In genomic region chr3:116301754-116302153, GRCm38 (mm10) we compare ENCODE assay signal across 27 mouse cellular contexts. TPM values are rescaled to one million over a fixed set of nuclear protein-coding genes. Genes with fewer than 3 reads are reported as not detected.
DNase-seq lines count a peak whose midpoint lies in the region; ATAC-seq and TF ChIP-seq lines count a peak whose summit lies in the region.
"Had no signal": no experiment of that assay in that cellular context is flagged by ENCODE, and none has a peak within 500 bp of the region (broad histone marks: within the 10 kb centered on the region; RNA-seq: fewer than 3 reads in every experiment).

No protein-coding gene starts in this region.

- no peaks in the 10 kb centered on the region for H3K9me3 ChIP-seq in liver, embryonic 16.5 days (replicated peaks; ENCODE audit: control insufficient read depth, low read length)
- H3K9me3 ChIP-seq in liver, embryonic 11.5 days (ENCODE audit: control insufficient read depth, low read length) = no peaks in the 10 kb centered on the region
- no peaks in the 10 kb centered on the region for H3K9me3 ChIP-seq in lung, postnatal 0 days (ENCODE audit: low read length)
- H3K9me3 ChIP-seq: embryonic facial prominence, embryonic 10.5 days; embryonic facial prominence, embryonic 13.5 days; forebrain, embryonic 12.5 days; forebrain, embryonic 15.5 days; hindbrain, embryonic 12.5 days had no signal

- DNase-seq in heart, adult 11 months = peak; percentile 49
- DNase-seq in heart, adult 8-10 months (ENCODE audit: low spot score) = no peak
- DNase-seq in liver, embryonic 11.5 days (ENCODE audit: low spot score) = no peak
- peak; percentile 77 for DNase-seq in lung, postnatal 0 days (ENCODE audit: low spot score)
- no peak for DNase-seq in lung, postnatal 10 days
- no peak for DNase-seq in left cerebral cortex, adult 8-10 months (ENCODE audit: low spot score in 2 of 2)
- DNase-seq: adrenal gland, adult 8-10 months; adrenal gland, postnatal 25 days; cerebellum, adult 11-12 months; cerebellum, adult 8-10 months; cerebellum, postnatal 10 days; cerebellum, postnatal 36 days; embryo, embryonic 11 days; gastrocnemius, postnatal 25 days; heart, adult 2 months had no signal

- TF ChIP-seq CTCF in lung, postnatal 0 days (IDR thresholded peaks at IDR 0.05) = no peak

- no peak overlapping the region for H3K27ac ChIP-seq in liver, embryonic 16.5 days (ENCODE audit: low read length)
- H3K27ac ChIP-seq in liver, embryonic 11.5 days (ENCODE audit: low read depth, low read length) = no peak overlapping the region
- 0 out of 2 replicates have a peak overlapping the region, but pooled peaks have one; percentile 3 for H3K27ac ChIP-seq in lung, postnatal 0 days (ENCODE audit: low read length)
- H3K27ac ChIP-seq: embryonic facial prominence, embryonic 10.5 days; embryonic facial prominence, embryonic 13.5 days; forebrain, embryonic 12.5 days; forebrain, embryonic 15.5 days; heart, adult 2 months; hindbrain, embryonic 12.5 days had no signal

- TF ChIP-seq EP300 in lung, postnatal 0 days (IDR thresholded peaks at IDR 0.05) = peak; percentile 36; the same call in 1 of the 2 replicates

- no peaks in the 10 kb centered on the region for H3K4me1 ChIP-seq in liver, embryonic 16.5 days (ENCODE audit: control insufficient read depth, low read depth, low read length)
- no peaks in the 10 kb centered on the region for H3K4me1 ChIP-seq in liver, embryonic 11.5 days (replicated peaks; ENCODE audit: control insufficient read depth, insufficient read depth, low read length)
- 0 out of 2 replicates have a peak, but pooled peaks cover 4% of the 10 kb centered on the region for H3K4me1 ChIP-seq in lung, postnatal 0 days (ENCODE audit: insufficient read depth, low read depth, low read length)
- H3K4me1 ChIP-seq: embryonic facial prominence, embryonic 10.5 days; forebrain, embryonic 12.5 days; hindbrain, embryonic 12.5 days had no signal

- 60% methylated on average over 6 of the region's 6 CpGs for WGBS in liver, embryonic 16.5 days (ENCODE audit: insufficient replicate concordance)
- 79% methylated on average over 6 of the region's 6 CpGs for WGBS in liver, embryonic 11.5 days
- WGBS in lung, postnatal 0 days = 55% methylated on average over 6 of the region's 6 CpGs

- ATAC-seq in liver, embryonic 16.5 days (ENCODE audit: low read depth) = peak; percentile 80
- no peak for ATAC-seq in liver, embryonic 11.5 days (replicated peaks; ENCODE audit: low FRiP score)
- ATAC-seq in lung, postnatal 0 days = peak; percentile 48
- ATAC-seq: activated CD4-positive, CD25-positive, alpha-beta regulatory T cell, adult 4 months; forebrain, embryonic 15.5 days had no signal

- H3K36me3 ChIP-seq in liver, embryonic 16.5 days (ENCODE audit: control insufficient read depth, insufficient read depth) = no peaks in the 10 kb centered on the region
- H3K36me3 ChIP-seq in liver, embryonic 11.5 days (ENCODE audit: control insufficient read depth, insufficient read depth, low read length) = no peaks in the 10 kb centered on the region; the same call in 1 of the 2 replicates
- H3K36me3 ChIP-seq in lung, postnatal 0 days (ENCODE audit: insufficient read depth, low read length) = no peaks in the 10 kb centered on the region

- H3K9ac ChIP-seq in liver, embryonic 16.5 days (ENCODE audit: low read depth, low read length) = no peak overlapping the region
- H3K9ac ChIP-seq in liver, embryonic 11.5 days (ENCODE audit: low read depth, low read length) = no peak overlapping the region
- no peak overlapping the region for H3K9ac ChIP-seq in lung, postnatal 0 days (replicated peaks; ENCODE audit: low read depth)
- H3K9ac ChIP-seq: embryonic facial prominence, embryonic 13.5 days; forebrain, embryonic 12.5 days; forebrain, embryonic 15.5 days; hindbrain, embryonic 12.5 days had no signal

- H3K27me3 ChIP-seq in liver, embryonic 16.5 days (ENCODE audit: control insufficient read depth, insufficient read depth, low read depth, low read length) = no peaks in the 10 kb centered on the region
- no peaks in the 10 kb centered on the region for H3K27me3 ChIP-seq in liver, embryonic 11.5 days (replicated peaks; ENCODE audit: control insufficient read depth, insufficient read depth, low read length)
- no peaks in the 10 kb centered on the region for H3K27me3 ChIP-seq in lung, postnatal 0 days (replicated peaks; ENCODE audit: insufficient read depth, low read length)
- H3K27me3 ChIP-seq: embryonic facial prominence, embryonic 13.5 days; forebrain, embryonic 12.5 days; forebrain, embryonic 15.5 days; hindbrain, embryonic 12.5 days had no signal

- no peak overlapping the region for H3K4me3 ChIP-seq in liver, embryonic 16.5 days (ENCODE audit: low read depth, low read length)
- H3K4me3 ChIP-seq in liver, embryonic 11.5 days (ENCODE audit: low read depth, low read length) = no peak overlapping the region
- H3K4me3 ChIP-seq in lung, postnatal 0 days (ENCODE audit: low read depth, low read length) = no peak overlapping the region
- H3K4me3 ChIP-seq: embryonic facial prominence, embryonic 10.5 days; embryonic facial prominence, embryonic 13.5 days; erythroblast, embryonic 14.5 days; forebrain, embryonic 12.5 days; forebrain, embryonic 15.5 days; heart, adult 2 months; hindbrain, embryonic 12.5 days had no signal

- H3K4me2 ChIP-seq in liver, embryonic 16.5 days (ENCODE audit: low read depth, low read length) = no peak overlapping the region
- H3K4me2 ChIP-seq in liver, embryonic 11.5 days = no peak overlapping the region
- H3K4me2 ChIP-seq in lung, postnatal 0 days (replicated peaks; ENCODE audit: low read depth, low read length) = no peak overlapping the region
- H3K4me2 ChIP-seq: embryonic facial prominence, embryonic 13.5 days; forebrain, embryonic 12.5 days; forebrain, embryonic 15.5 days; heart, embryonic 11.5 days; hindbrain, embryonic 12.5 days had no signal

RNA-seq across cellular contexts. Expression of gene Gpr88, which starts 48.5 kb away (rescaled TPM):
- total RNA-seq in heart, adult 8-10 months (2022) = under 1 TPM; 0.14 to 0.30 (median 0.16) TPM
- polyA plus RNA-seq in liver, embryonic 16.5 days (2015; fragmentation: Nextera tagmentation; extraction: Ambion mirVana) = 0.09 and 0.22 TPM in 2 replicates
- polyA plus RNA-seq in liver, embryonic 11.5 days (2014; fragmentation: Nextera tagmentation; extraction: Ambion mirVana) = 0.34 and 1.0 TPM in 2 replicates
- 1.2 and 1.6 TPM in 2 replicates for polyA plus RNA-seq in lung, postnatal 0 days (2015; fragmentation: Nextera tagmentation; extraction: Ambion mirVana)
- total RNA-seq in left cerebral cortex, adult 8-10 months (2022) = 100 to 1,000 TPM; 162 to 207 (median 185) TPM
- total RNA-seq: ES-E14; gastrocnemius, adult 8-10 months; gastrocnemius, postnatal 25 days; hematopoietic stem cell, adult 5-6 weeks had no signal
- polyA plus RNA-seq: activated CD4-positive, CD25-positive, alpha-beta regulatory T cell, adult 4 months; erythroblast, embryonic 14.5 days had no signal

Comparison
In these comparisons a context has a peak if more than half of its experiments do, and no peak if none do; other contexts are left out.
1. DNase-seq: peak in heart, adult 11 months (single experiment) and lung, postnatal 0 days (single experiment); none in heart, adult 8-10 months (single experiment), liver, embryonic 11.5 days (single experiment), lung, postnatal 10 days (single experiment) and left cerebral cortex, adult 8-10 months (0 of 2).